Mouse (Mus musculus) adrenal gland, postnatal 25 days (tissue): ENCODE data around the gene Mfap1a. TPM values are rescaled to one million over a fixed set of nuclear protein-coding genes. Genes with fewer than 3 reads are reported as not detected.

Source experiments
- microRNA-seq, 2 experiments: library from miRNA; unstranded; fragments of <30 nt; microRNA quantifications; one replicate each; pipeline ENCODE4 v1.2.0; 2021
- total RNA-seq: library from RNA; stranded (reverse); gene quantifications from 2 replicates; pipeline ENCODE4 v1.2.3, GENCODE M21; 2021

Gene Mfap1a
- total RNA-seq, 1 experiment from 2014 or later: 37.6 TPM

Small RNAs within 50 kb of the gene (microRNA-seq; reads per million reads assigned to microRNA genes)
- gene Gm22953: 0 reads per million in 2 experiments

Other genes starting within 250 kb of the Mfap1a start
- gene Trp53bp1, start 235.3 kb downstream of the Mfap1a start, total RNA-seq: 82.8 and 89.4 TPM in 2 replicates
- gene Map1a, start 217.1 kb downstream of the Mfap1a start, total RNA-seq: 4.9 and 6.2 TPM in 2 replicates
- 51.9 and 56.6 TPM in 2 replicates for gene Ppip5k1, start 151.3 kb downstream of the Mfap1a start, total RNA-seq
- gene Ckmt1, start 149.0 kb downstream of the Mfap1a start, total RNA-seq: 6.3 and 8.9 TPM in 2 replicates
- gene Strc, start 119.5 kb downstream of the Mfap1a start, total RNA-seq: not detected in 2 replicates
- 377 and 379 TPM in 2 replicates for gene Pdia3, start 92.9 kb downstream of the Mfap1a start, total RNA-seq
- gene Catsper2, start 92.9 kb downstream of the Mfap1a start, total RNA-seq: 2.3 and 4.0 TPM in 2 replicates
- 0.49 TPM in 1 of 2 replicates, not detected in the other for gene Ell3, start 62.4 kb downstream of the Mfap1a start, total RNA-seq
- 351 and 386 TPM in 2 replicates for gene Serf2, start 57.5 kb downstream of the Mfap1a start, total RNA-seq
- gene Hypk, start 53.4 kb downstream of the Mfap1a start, total RNA-seq: 42.9 and 106 TPM in 2 replicates
- gene Serinc4, start 49.9 kb downstream of the Mfap1a start, total RNA-seq: 0.30 TPM in 1 of 2 replicates, not detected in the other
- gene Mfap1b, start 32.6 kb downstream of the Mfap1a start, total RNA-seq: 34.5 and 40.5 TPM in 2 replicates
- 6.7 and 7.2 TPM in 2 replicates for gene Wdr76, start 58 bp upstream of the Mfap1a start, total RNA-seq